Mouse (Mus musculus) CH12.LX (cell line): ENCODE results near the gene Dop1a.

Experiments
- CHD1 ChIP-seq: IDR thresholded peaks from 2 replicates; pipeline ENCODE4 v1.6.1; 2012; ENCODE audit warnings: low read depth, low read length, improper control_type of control experiment, inconsistent platforms
- CHD2 ChIP-seq: IDR thresholded peaks from 2 replicates; pipeline ENCODE4 v1.6.1; 2011; ENCODE audit warnings: low read length, improper control_type of control experiment
- CTCF ChIP-seq, 2 experiments: IDR thresholded peaks in 1 of 2; conservative IDR thresholded peaks in 1 of 2; 2 replicates each; pipeline ENCODE4 v1.5.1; 2011 to 2012; ENCODE audit warnings: low read depth in 2 of 2, low read length in 2 of 2, improper control_type of control experiment in 1 of 2, inconsistent platforms in 1 of 2, mild to moderate bottlenecking in 1 of 2, moderate library complexity in 1 of 2
- ETS1 ChIP-seq: conservative IDR thresholded peaks from 2 replicates; pipeline ENCODE4 v1.6.1; 2012; ENCODE audit warnings: low read depth, mild to moderate bottlenecking, inconsistent platforms, low read length, improper control_type of control experiment, moderate library complexity
- MAZ ChIP-seq: IDR thresholded peaks from 2 replicates; pipeline ENCODE4 v1.6.1; 2012; ENCODE audit warnings: low read depth, mild to moderate bottlenecking, inconsistent platforms, low read length, improper control_type of control experiment, moderate library complexity
- SIN3A ChIP-seq: IDR thresholded peaks from 2 replicates; pipeline ENCODE4 v1.6.1; 2012; ENCODE audit warnings: low read length, improper control_type of control experiment, inconsistent platforms
- TCF12 ChIP-seq: IDR thresholded peaks from 2 replicates; pipeline ENCODE4 v1.6.1; 2014; ENCODE audit warnings: low read depth, mild to moderate bottlenecking, inconsistent platforms, low read length, improper control_type of control experiment
- USF2 ChIP-seq: conservative IDR thresholded peaks from 2 replicates; pipeline ENCODE4 v1.6.1; 2011; ENCODE audit warnings: low read depth, low read length, improper control_type of control experiment

DNA sequence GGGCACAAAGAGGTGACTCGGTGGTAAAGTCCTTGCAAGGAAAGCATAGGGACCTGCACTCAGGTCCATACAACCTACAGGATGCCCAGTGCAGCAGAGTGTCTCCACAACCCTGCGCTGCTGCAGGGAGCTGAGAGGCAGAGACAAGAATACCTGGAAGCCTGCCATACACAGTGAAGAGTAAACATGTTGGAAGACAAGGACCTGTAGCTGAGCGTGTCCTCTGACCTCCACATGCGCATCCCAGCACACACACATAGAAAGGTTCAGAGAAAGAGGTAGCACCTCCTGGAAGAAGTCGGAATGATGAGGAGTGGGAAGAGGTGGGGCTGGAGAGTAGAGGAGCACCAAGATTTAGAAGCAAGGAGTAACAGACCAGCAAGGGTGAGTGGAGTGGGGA, 67.1 kb downstream of the Dop1a start:
- TF ChIP-seq CTCF (conservative IDR thresholded peaks at IDR 0.05 in 1 of 2, IDR thresholded peaks at IDR 0.05 in 1 of 2; ENCODE audit: low read depth in 2 of 2, low read length in 2 of 2) (no peak), CHD2 (no peak), USF2 (no peak), SIN3A (no peak), ETS1 (no peak), CHD1 (no peak), MAZ (no peak), TCF12 (no peak)
